Mouse (Mus musculus): ENCODE measurements around the gene Amy2a3. TPM values are rescaled to one million over a fixed set of nuclear protein-coding genes. Genes with fewer than 3 reads are reported as not detected.
A peak's percentile ranks its signal among the peaks of the same experiment; 100 is the strongest.
"Not testable (repeated sequence)": the region's sequence is repeated elsewhere in the genome, so short reads cannot be mapped to it uniquely, and the experiment has no call there.

The Amy2a3 gene
- not detected in 2 replicates for polyA plus RNA-seq (2014; fragmentation: Nextera tagmentation; extraction: Ambion mirVana)

DNA sequence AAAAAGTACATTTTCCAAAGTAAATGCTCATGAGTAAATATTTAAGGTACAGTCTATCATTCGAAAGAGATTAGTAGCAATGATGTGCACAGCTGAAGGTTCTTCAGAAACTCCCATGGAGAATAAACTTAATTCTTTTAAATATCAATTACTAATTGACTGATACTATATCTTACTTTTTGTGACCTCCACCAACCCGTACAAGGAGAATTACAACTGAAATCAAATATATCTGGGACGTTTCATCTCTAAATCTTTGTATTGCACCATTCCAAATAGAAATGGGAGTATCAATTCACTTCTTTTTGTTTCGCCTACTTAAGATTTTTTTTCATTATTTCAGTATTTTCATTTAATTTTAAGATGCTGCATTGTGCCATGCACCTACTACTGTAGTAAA is at the start of gene Amy2a3:
TSS of gene Amy2a3 (minus strand) at position 101 of the 400 bp plus-strand sequence.
- WGBS (ENCODE audit: insufficient replicate concordance): no CpG with 5 or more reads among the region's 4 CpGs
- H3K36me3 ChIP-seq (ENCODE audit: control insufficient read depth, insufficient read depth, low read length); H3K27me3 ChIP-seq (ENCODE audit: control insufficient read depth, insufficient read depth, low read length); H3K27ac ChIP-seq (ENCODE audit: low read depth, low read length); H3K4me2 ChIP-seq; H3K4me1 ChIP-seq (ENCODE audit: control insufficient read depth, insufficient read depth, low read length); H3K4me3 ChIP-seq (ENCODE audit: low read depth, low read length); H3K9me3 ChIP-seq (replicated peaks; ENCODE audit: control insufficient read depth, low read length); ATAC-seq (replicated peaks; ENCODE audit: insufficient number of reproducible peaks, low FRiP score, low TSS enrichment); H3K9ac ChIP-seq (ENCODE audit: low read depth, low read length): not testable (repeated sequence)

DNA sequence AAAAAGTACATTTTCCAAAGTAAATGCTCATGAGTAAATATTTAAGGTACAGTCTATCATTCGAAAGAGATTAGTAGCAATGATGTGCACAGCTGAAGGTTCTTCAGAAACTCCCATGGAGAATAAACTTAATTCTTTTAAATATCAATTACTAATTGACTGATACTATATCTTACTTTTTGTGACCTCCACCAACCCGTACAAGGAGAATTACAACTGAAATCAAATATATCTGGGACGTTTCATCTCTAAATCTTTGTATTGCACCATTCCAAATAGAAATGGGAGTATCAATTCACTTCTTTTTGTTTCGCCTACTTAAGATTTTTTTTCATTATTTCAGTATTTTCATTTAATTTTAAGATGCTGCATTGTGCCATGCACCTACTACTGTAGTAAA is 32.7 kb upstream of the Amy2a3 start, which contains the start of gene Amy2a2:
TSS of gene Amy2a2 (minus strand) at position 101 of the 400 bp plus-strand sequence.
- not testable (repeated sequence) for H3K27me3 ChIP-seq (ENCODE audit: control insufficient read depth, insufficient read depth, low read length); H3K9ac ChIP-seq (ENCODE audit: low read depth, low read length); ATAC-seq (replicated peaks; ENCODE audit: insufficient number of reproducible peaks, low FRiP score, low TSS enrichment); H3K27ac ChIP-seq (ENCODE audit: low read depth, low read length); H3K4me3 ChIP-seq (ENCODE audit: low read depth, low read length); H3K9me3 ChIP-seq (replicated peaks; ENCODE audit: control insufficient read depth, low read length); H3K36me3 ChIP-seq (ENCODE audit: control insufficient read depth, insufficient read depth, low read length); H3K4me1 ChIP-seq (ENCODE audit: control insufficient read depth, insufficient read depth, low read length); H3K4me2 ChIP-seq
- no CpG with 5 or more reads among the region's 4 CpGs for WGBS (ENCODE audit: insufficient replicate concordance)

DNA sequence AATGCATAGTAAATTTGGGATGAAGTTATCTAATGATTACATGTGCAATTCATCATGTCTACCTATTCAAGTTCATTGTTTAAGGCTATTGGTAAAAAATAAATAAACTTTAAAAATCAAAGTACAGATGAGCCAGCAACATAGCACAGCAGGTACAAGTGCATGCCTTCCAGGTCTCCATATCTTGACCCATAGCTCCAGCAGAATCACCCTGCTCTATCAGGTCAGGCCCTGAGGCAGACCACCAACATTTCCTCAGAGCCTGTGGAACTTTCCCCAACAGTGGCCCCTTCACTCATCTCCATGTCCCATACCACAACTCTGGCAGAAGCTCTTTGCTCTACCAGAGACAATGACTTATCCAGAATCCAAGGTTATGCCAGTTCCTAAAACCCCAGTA is 21.6 kb upstream of the Amy2a3 start:
- not testable (repeated sequence) for ATAC-seq (replicated peaks; ENCODE audit: insufficient number of reproducible peaks, low FRiP score, low TSS enrichment); H3K9me3 ChIP-seq (replicated peaks; ENCODE audit: control insufficient read depth, low read length); H3K27me3 ChIP-seq (ENCODE audit: control insufficient read depth, insufficient read depth, low read length); H3K4me3 ChIP-seq (ENCODE audit: low read depth, low read length); H3K9ac ChIP-seq (ENCODE audit: low read depth, low read length); H3K36me3 ChIP-seq (ENCODE audit: control insufficient read depth, insufficient read depth, low read length); H3K4me1 ChIP-seq (ENCODE audit: control insufficient read depth, insufficient read depth, low read length); H3K27ac ChIP-seq (ENCODE audit: low read depth, low read length); H3K4me2 ChIP-seq

DNA sequence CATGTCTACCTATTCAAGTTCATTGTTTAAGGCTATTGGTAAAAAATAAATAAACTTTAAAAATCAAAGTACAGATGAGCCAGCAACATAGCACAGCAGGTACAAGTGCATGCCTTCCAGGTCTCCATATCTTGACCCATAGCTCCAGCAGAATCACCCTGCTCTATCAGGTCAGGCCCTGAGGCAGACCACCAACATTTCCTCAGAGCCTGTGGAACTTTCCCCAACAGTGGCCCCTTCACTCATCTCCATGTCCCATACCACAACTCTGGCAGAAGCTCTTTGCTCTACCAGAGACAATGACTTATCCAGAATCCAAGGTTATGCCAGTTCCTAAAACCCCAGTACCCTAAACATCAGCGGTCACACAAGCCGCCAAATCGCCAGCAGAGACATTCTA is 10.9 kb downstream of the Amy2a3 start:
- not testable (repeated sequence) for H3K27me3 ChIP-seq (ENCODE audit: control insufficient read depth, insufficient read depth, low read length); H3K9me3 ChIP-seq (replicated peaks; ENCODE audit: control insufficient read depth, low read length); ATAC-seq (replicated peaks; ENCODE audit: insufficient number of reproducible peaks, low FRiP score, low TSS enrichment); H3K4me3 ChIP-seq (ENCODE audit: low read depth, low read length); H3K27ac ChIP-seq (ENCODE audit: low read depth, low read length); H3K9ac ChIP-seq (ENCODE audit: low read depth, low read length); H3K4me2 ChIP-seq; H3K4me1 ChIP-seq (ENCODE audit: control insufficient read depth, insufficient read depth, low read length); H3K36me3 ChIP-seq (ENCODE audit: control insufficient read depth, insufficient read depth, low read length)
- no CpG with 5 or more reads among the region's 3 CpGs for WGBS (ENCODE audit: insufficient replicate concordance)

DNA sequence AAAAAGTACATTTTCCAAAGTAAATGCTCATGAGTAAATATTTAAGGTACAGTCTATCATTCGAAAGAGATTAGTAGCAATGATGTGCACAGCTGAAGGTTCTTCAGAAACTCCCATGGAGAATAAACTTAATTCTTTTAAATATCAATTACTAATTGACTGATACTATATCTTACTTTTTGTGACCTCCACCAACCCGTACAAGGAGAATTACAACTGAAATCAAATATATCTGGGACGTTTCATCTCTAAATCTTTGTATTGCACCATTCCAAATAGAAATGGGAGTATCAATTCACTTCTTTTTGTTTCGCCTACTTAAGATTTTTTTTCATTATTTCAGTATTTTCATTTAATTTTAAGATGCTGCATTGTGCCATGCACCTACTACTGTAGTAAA is 32.5 kb downstream of the Amy2a3 start, which contains the start of gene Amy2a4:
TSS of gene Amy2a4 (minus strand) at position 101 of the 400 bp plus-strand sequence.
- not testable (repeated sequence) for H3K27ac ChIP-seq (ENCODE audit: low read depth, low read length); ATAC-seq (replicated peaks; ENCODE audit: insufficient number of reproducible peaks, low FRiP score, low TSS enrichment); H3K4me2 ChIP-seq; H3K4me1 ChIP-seq (ENCODE audit: control insufficient read depth, insufficient read depth, low read length); H3K9me3 ChIP-seq (replicated peaks; ENCODE audit: control insufficient read depth, low read length); H3K36me3 ChIP-seq (ENCODE audit: control insufficient read depth, insufficient read depth, low read length); H3K4me3 ChIP-seq (ENCODE audit: low read depth, low read length); H3K9ac ChIP-seq (ENCODE audit: low read depth, low read length); H3K27me3 ChIP-seq (ENCODE audit: control insufficient read depth, insufficient read depth, low read length)
- WGBS (ENCODE audit: insufficient replicate concordance): no CpG with 5 or more reads among the region's 4 CpGs

DNA sequence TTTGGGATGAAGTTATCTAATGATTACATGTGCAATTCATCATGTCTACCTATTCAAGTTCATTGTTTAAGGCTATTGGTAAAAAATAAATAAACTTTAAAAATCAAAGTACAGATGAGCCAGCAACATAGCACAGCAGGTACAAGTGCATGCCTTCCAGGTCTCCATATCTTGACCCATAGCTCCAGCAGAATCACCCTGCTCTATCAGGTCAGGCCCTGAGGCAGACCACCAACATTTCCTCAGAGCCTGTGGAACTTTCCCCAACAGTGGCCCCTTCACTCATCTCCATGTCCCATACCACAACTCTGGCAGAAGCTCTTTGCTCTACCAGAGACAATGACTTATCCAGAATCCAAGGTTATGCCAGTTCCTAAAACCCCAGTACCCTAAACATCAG is 43.6 kb downstream of the Amy2a3 start:
- ATAC-seq (replicated peaks; ENCODE audit: insufficient number of reproducible peaks, low FRiP score, low TSS enrichment); H3K27me3 ChIP-seq (ENCODE audit: control insufficient read depth, insufficient read depth, low read length); H3K4me3 ChIP-seq (ENCODE audit: low read depth, low read length); H3K9ac ChIP-seq (ENCODE audit: low read depth, low read length); H3K4me2 ChIP-seq; H3K4me1 ChIP-seq (ENCODE audit: control insufficient read depth, insufficient read depth, low read length); H3K36me3 ChIP-seq (ENCODE audit: control insufficient read depth, insufficient read depth, low read length); H3K27ac ChIP-seq (ENCODE audit: low read depth, low read length); H3K9me3 ChIP-seq (replicated peaks; ENCODE audit: control insufficient read depth, low read length): not testable (repeated sequence)

DNA sequence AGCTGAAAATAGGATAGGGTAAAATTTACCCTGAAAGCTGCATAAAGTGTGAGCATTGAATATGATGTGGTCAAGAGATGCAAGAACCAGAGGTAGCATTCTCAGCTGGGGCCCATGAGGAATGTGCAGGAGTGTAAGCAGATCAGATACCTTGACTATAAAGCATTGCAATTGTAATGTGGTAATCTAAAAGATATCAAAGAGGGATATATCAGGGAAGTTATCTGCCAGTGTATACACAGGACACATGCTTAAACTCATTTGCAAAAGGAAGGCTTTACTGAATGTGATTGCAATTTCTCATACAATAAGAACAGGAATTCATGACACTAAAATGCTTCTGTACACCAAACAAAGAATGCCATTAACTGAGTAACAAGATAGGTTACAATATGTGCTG is 44.3 kb downstream of the Amy2a3 start:
- not testable (repeated sequence) for H3K9ac ChIP-seq (ENCODE audit: low read depth, low read length); H3K4me3 ChIP-seq (ENCODE audit: low read depth, low read length); H3K4me1 ChIP-seq (ENCODE audit: control insufficient read depth, insufficient read depth, low read length); H3K27me3 ChIP-seq (ENCODE audit: control insufficient read depth, insufficient read depth, low read length); H3K36me3 ChIP-seq (ENCODE audit: control insufficient read depth, insufficient read depth, low read length); H3K9me3 ChIP-seq (replicated peaks; ENCODE audit: control insufficient read depth, low read length); H3K4me2 ChIP-seq; H3K27ac ChIP-seq (ENCODE audit: low read depth, low read length)
- ATAC-seq (replicated peaks; ENCODE audit: insufficient number of reproducible peaks, low FRiP score, low TSS enrichment): peak; percentile 55

Other genes starting within 250 kb of the Amy2a3 start
- not detected in 2 replicates for gene Amy2a5, start 65.2 kb downstream of the Amy2a3 start, polyA plus RNA-seq (2014; fragmentation: Nextera tagmentation; extraction: Ambion mirVana)
- gene Amy2a4, start 32.6 kb downstream of the Amy2a3 start, polyA plus RNA-seq (2014; fragmentation: Nextera tagmentation; extraction: Ambion mirVana): not detected in 2 replicates
- not detected in 2 replicates for gene Amy2a2, start 32.6 kb upstream of the Amy2a3 start, polyA plus RNA-seq (2014; fragmentation: Nextera tagmentation; extraction: Ambion mirVana)
- gene Amy2a1, start 208.4 kb upstream of the Amy2a3 start, polyA plus RNA-seq (2014; fragmentation: Nextera tagmentation; extraction: Ambion mirVana): not detected in 2 replicates